Mouse (Mus musculus) liver, adult 2 months (tissue): ENCODE data around the gene Dot1l.

ENCODE experiments used
- CTCF ChIP-seq: fragments of 200-500 bp; IDR thresholded peaks from 2 replicates; pipeline ENCODE4 v1.5.1; 2011; ENCODE audit warnings: low read depth, low read length, control low read depth
- POLR2A ChIP-seq: fragments of 200-500 bp; IDR thresholded peaks from 2 replicates; pipeline ENCODE4 v1.6.1; 2011; ENCODE audit warnings: low read length, control low read depth; ENCODE audit not compliant: insufficient read depth; ENCODE audit errors: extremely low read depth

GRCm38 (mm10) chr10:80817164-80817563, 62.2 kb downstream of the Dot1l start:
- TF ChIP-seq CTCF (no peak), POLR2A (no peak)
